Mouse (Mus musculus) kidney, embryonic 14.5 days (tissue): ENCODE measurements around the gene Hps6. TPM values are rescaled to one million over a fixed set of nuclear protein-coding genes. Genes with fewer than 3 reads are reported as not detected.
"Not testable (repeated sequence)": the region's sequence is repeated elsewhere in the genome, so short reads cannot be mapped to it uniquely, and the experiment has no call there.

ENCODE experiments used
- ATAC-seq: fragments of 200-750 bp; cut with Nextera tagmentation; 2 replicates; pipeline ENCODE4 v1.8.0; 2017; ENCODE audit warnings: moderate number of reproducible peaks, mild to moderate bottlenecking, moderate TSS enrichment, moderate library complexity; ENCODE audit not compliant: low FRiP score, low TSS enrichment
- H3K27ac ChIP-seq: fragments of 300-500 bp; sonication (generic); 2 replicates; pipeline ENCODE4 v1.5.1; 2014; ENCODE audit warnings: low read depth, mild to moderate bottlenecking, low read length, moderate library complexity, mixed read lengths
- H3K27me3 ChIP-seq: fragments of 300-500 bp; sonication (generic); 2 replicates; pipeline ENCODE4 v1.6.1; 2014; ENCODE audit warnings: mild to moderate bottlenecking, low read length; ENCODE audit not compliant: control insufficient read depth, insufficient read depth
- H3K36me3 ChIP-seq: fragments of 300-500 bp; sonication (generic); 2 replicates; pipeline ENCODE4 v1.6.1; 2014; ENCODE audit warnings: low read length, mixed read lengths; ENCODE audit not compliant: control insufficient read depth, insufficient read depth
- H3K4me1 ChIP-seq: fragments of 300-500 bp; sonication (generic); 2 replicates; pipeline ENCODE4 v1.6.1; 2014; ENCODE audit warnings: low read length, mixed read lengths; ENCODE audit not compliant: control insufficient read depth, insufficient read depth
- H3K4me2 ChIP-seq: fragments of 300-500 bp; sonication (generic); replicated peaks from 2 replicates; pipeline ENCODE4 v1.6.1; 2014; ENCODE audit warnings: low read depth, mild to moderate bottlenecking, low read length
- H3K4me3 ChIP-seq: fragments of 300-500 bp; sonication (generic); 2 replicates; pipeline ENCODE4 v1.5.1; 2014; ENCODE audit warnings: mild to moderate bottlenecking, low read length
- H3K9ac ChIP-seq: fragments of 300-500 bp; sonication (generic); 2 replicates; pipeline ENCODE4 v1.6.1; 2014; ENCODE audit warnings: low read depth, mild to moderate bottlenecking, low read length, moderate library complexity
- H3K9me3 ChIP-seq: fragments of 300-500 bp; sonication (generic); 2 replicates; pipeline ENCODE4 v1.6.1; 2016; ENCODE audit warnings: low read length; ENCODE audit not compliant: control insufficient read depth
- WGBS: fragments of 180-500 bp; shearing (Covaris S2); extraction: QIAGEN DNeasy Blood & Tissue Kit; methylation state at CpG from one replicate; pipeline ENCODE4 v1.1.7; 2014; 5-methylcytosine and 5-hydroxymethylcytosine counted together
- polyA plus RNA-seq: library from polyadenylated mRNA; unstranded; fragments of >200 nt; fragmentation: Nextera tagmentation; extraction: Ambion mirVana; gene quantifications from 2 replicates; pipeline ENCODE4 v1.2.1, GENCODE M21; 2014

Hps6 gene
- polyA plus RNA-seq = 2.8 and 4.2 TPM in 2 replicates

GRCm38 (mm10) chr19:46003371-46004226 lies at the start of gene Hps6:
Gene Hps6 (plus strand): TSS chr19:46003508.
- Histone ChIP-seq H3K4me3 (peak within 1 kb of the TSS; percentile 76), H3K9me3 (no peaks in the 10 kb centered on the region), H3K36me3 (no peaks in the 10 kb centered on the region), H3K27ac (no peak within 1 kb of the TSS), H3K27me3 (no peaks in the 10 kb centered on the region), H3K4me2 (peak within 1 kb of the TSS; percentile 99), H3K9ac (peak within 1 kb of the TSS; percentile 80), H3K4me1 (0 out of 2 replicates have a peak, but pooled peaks cover 6% of the 10 kb centered on the region)
- ATAC-seq = peak; percentile 92
- WGBS = 1% methylated on average over 70 of the region's 70 CpGs

DNA sequence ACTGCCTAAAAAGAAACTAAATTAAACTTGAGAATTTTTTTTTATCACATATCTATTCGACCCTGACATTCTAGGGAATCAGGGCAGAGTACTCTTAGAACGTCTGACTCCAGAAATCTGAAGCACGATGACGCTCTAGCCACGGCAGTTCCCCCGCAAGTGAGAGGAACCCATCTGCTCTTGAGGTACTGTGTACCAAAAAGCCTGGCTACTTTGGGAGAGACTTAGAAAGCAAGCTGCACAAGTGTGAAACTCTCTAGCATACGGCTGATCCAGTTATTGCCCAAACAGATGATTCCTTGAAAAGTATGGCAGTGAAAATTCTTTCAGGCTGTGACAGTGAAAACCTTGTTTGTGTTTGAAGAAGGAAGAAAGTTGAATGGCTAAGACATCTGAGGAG lies 46.6 kb upstream of the Hps6 start:
- Histone ChIP-seq H3K4me2 (no peak overlapping the region), H3K9me3 (no peaks in the 10 kb centered on the region), H3K4me1 (no peaks in the 10 kb centered on the region), H3K27ac (no peak overlapping the region), H3K27me3 (no peaks in the 10 kb centered on the region), H3K4me3 (no peak overlapping the region), H3K36me3 (peaks cover 8% of the 10 kb centered on the region; the same call in 1 of the 2 replicates), H3K9ac (no peak overlapping the region)
- 87% methylated on average over 7 of the region's 7 CpGs for WGBS
- no peak for ATAC-seq

- Histone ChIP-seq H3K27ac (no peak overlapping the region), H3K36me3 (peaks cover 17% of the 10 kb centered on the region; the same call in 1 of the 2 replicates)
- WGBS = 14% methylated on average over 5 of the region's 5 CpGs
These were observed 42.5 kb upstream of the Hps6 start for GRCm38 (mm10) chr19:45960770-45961169.

DNA sequence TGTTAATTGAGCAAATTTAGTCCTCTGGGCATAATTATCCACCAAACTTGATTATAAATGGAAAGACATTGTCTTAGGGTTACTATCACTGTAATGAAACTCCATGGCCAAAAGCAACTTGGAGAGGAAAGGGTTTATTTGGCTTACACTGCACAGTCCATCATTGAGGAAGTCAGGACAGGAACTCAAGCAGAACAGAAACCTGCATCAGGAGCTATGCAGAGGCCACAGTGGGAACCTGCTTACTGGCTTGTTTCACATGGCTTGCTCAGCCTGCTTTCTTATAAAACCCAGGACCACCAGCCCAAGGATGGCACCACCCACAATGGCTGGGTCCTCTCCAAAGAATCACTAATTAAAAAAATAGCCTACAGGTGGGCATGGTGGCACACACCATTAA lies 18.9 kb upstream of the Hps6 start:
- no peaks in the 10 kb centered on the region for H3K27me3 ChIP-seq
- no peak overlapping the region for H3K9ac ChIP-seq
- no peak for ATAC-seq
- H3K36me3 ChIP-seq = no peaks in the 10 kb centered on the region
- H3K4me2 ChIP-seq = no peak overlapping the region
- H3K27ac ChIP-seq = no peak overlapping the region
- H3K9me3 ChIP-seq = no peaks in the 10 kb centered on the region
- no peaks in the 10 kb centered on the region for H3K4me1 ChIP-seq
- H3K4me3 ChIP-seq = no peak overlapping the region

More at GRCm38 (mm10) chr19:45960770-45961169, 42.5 kb upstream of the Hps6 start:
- Histone ChIP-seq H3K4me2 (no peak overlapping the region), H3K27me3 (no peaks in the 10 kb centered on the region), H3K4me3 (no peak overlapping the region), H3K9me3 (no peaks in the 10 kb centered on the region), H3K9ac (no peak overlapping the region), H3K4me1 (no peaks in the 10 kb centered on the region)
- no peak for ATAC-seq

- Histone ChIP-seq H3K27ac (no peak overlapping the region), H3K36me3 (no peaks in the 10 kb centered on the region), H3K4me2 (no peak overlapping the region), H3K4me1 (no peaks in the 10 kb centered on the region), H3K9ac (no peak overlapping the region), H3K4me3 (no peak overlapping the region), H3K27me3 (no peaks in the 10 kb centered on the region), H3K9me3 (no peaks in the 10 kb centered on the region)
- WGBS = 97% methylated on average over 3 of the region's 3 CpGs
- ATAC-seq = no peak
These were observed 15.1 kb upstream of the Hps6 start for GRCm38 (mm10) chr19:45988238-45988637.

DNA sequence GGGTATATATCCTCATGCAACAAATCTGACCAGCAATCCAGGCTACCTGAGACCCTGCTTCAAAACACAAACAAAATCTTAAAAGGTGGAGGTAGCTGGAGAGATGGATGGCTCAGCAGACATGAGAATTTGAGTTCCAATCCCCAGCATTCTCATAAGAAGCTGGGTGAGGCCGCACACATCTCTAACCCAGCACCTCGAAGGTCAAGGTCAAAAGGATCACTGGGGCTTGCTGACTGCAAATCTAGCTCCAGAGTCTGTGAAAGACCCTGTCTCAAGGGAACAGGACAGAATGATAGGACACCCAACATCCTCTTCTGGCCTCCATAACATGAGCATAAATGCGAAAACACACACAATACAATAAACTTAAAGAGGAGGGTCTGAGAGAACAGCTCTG lies 12.1 kb upstream of the Hps6 start:
- H3K4me3 ChIP-seq = no peak overlapping the region
- H3K27ac ChIP-seq = no peak overlapping the region
- H3K4me1 ChIP-seq = no peaks in the 10 kb centered on the region
- H3K9me3 ChIP-seq = peaks cover 15% of the 10 kb centered on the region
- no peaks in the 10 kb centered on the region for H3K27me3 ChIP-seq
- no peak overlapping the region for H3K9ac ChIP-seq
- 92% methylated on average over 3 of the region's 3 CpGs for WGBS
- ATAC-seq = no peak
- H3K4me2 ChIP-seq = no peak overlapping the region
- no peaks in the 10 kb centered on the region for H3K36me3 ChIP-seq

GRCm38 (mm10) chr19:45993441-45993840 lies 9.9 kb upstream of the Hps6 start:
- not testable (repeated sequence) for ATAC-seq, H3K4me1 ChIP-seq, H3K4me2 ChIP-seq, H3K36me3 ChIP-seq, H3K9ac ChIP-seq, H3K4me3 ChIP-seq, H3K27ac ChIP-seq, H3K27me3 ChIP-seq
- WGBS = 74% methylated on average over 6 of the region's 6 CpGs
- peaks cover 15% of the 10 kb centered on the region for H3K9me3 ChIP-seq

GRCm38 (mm10) chr19:45993981-45994737 lies 9.1 kb upstream of the Hps6 start:
- Histone ChIP-seq H3K27ac (no peak overlapping the region), H3K27me3 (no peaks in the 10 kb centered on the region), H3K4me2 (no peak overlapping the region), H3K4me1 (no peaks in the 10 kb centered on the region), H3K9ac (no peak overlapping the region), H3K36me3 (no peaks in the 10 kb centered on the region), H3K9me3 (peaks cover 15% of the 10 kb centered on the region), H3K4me3 (no peak overlapping the region)
- ATAC-seq = no peak
- 95% methylated on average over 13 of the region's 13 CpGs for WGBS

- no peaks in the 10 kb centered on the region for H3K4me1 ChIP-seq
- H3K9me3 ChIP-seq = peaks cover 15% of the 10 kb centered on the region
- H3K36me3 ChIP-seq = no peaks in the 10 kb centered on the region
- peak overlapping the region; percentile 95; the same call in 1 of the 2 replicates for H3K27ac ChIP-seq
- 60% methylated on average over 5 of the region's 5 CpGs for WGBS
- peak overlapping the region; percentile 89 for H3K9ac ChIP-seq
- no peak for ATAC-seq
- H3K4me2 ChIP-seq = peak overlapping the region; percentile 56
- no peaks in the 10 kb centered on the region for H3K27me3 ChIP-seq
- peak overlapping the region; percentile 75 for H3K4me3 ChIP-seq
These were observed 5.9 kb upstream of the Hps6 start for GRCm38 (mm10) chr19:45997365-45997764.
